Mouse (Mus musculus) adrenal gland, postnatal 0 days (tissue): ENCODE data around the gene Fst. TPM values are rescaled to one million over a fixed set of nuclear protein-coding genes. Genes with fewer than 3 reads are reported as not detected.

Experiments
- polyA plus RNA-seq: library from polyadenylated mRNA; unstranded; fragments of >200 nt; fragmentation: Nextera tagmentation; extraction: Ambion mirVana; gene quantifications from 2 replicates; pipeline ENCODE4 v1.2.1, GENCODE M21; 2015

Gene Fst
- 21.7 and 42.1 TPM in 2 replicates for polyA plus RNA-seq

GRCm38 (mm10) chr13:114458886-114459700 is at the start of gene Fst:
Fst (minus strand) TSS chr13:114458951.

Other genes with a start within 250 kb of the Fst start
- gene Ndufs4, start 70.7 kb downstream of the Fst start, polyA plus RNA-seq = 523 and 747 TPM in 2 replicates